Mouse (Mus musculus) C2C12 (cell line): Measurements from ENCODE around the gene Zcchc8.

ENCODE experiments used
- CTCF ChIP-seq: IDR thresholded peaks from one replicate; pipeline ENCODE4 v1.5.1; 2011; ENCODE audit not compliant: control insufficient read depth, insufficient read depth, insufficient read length
- MYOD1 ChIP-seq: IDR thresholded peaks from one replicate; pipeline ENCODE4 v1.6.1; 2011; ENCODE audit warnings: low read depth; ENCODE audit not compliant: control insufficient read depth, insufficient read length

GRCm38 (mm10) chr5:123683377-123684220, 37.3 kb downstream of the Zcchc8 start:
- TF ChIP-seq CTCF: no peak
- TF ChIP-seq MYOD1: no peak
